Comparison of ENCODE assay signal across 17 mouse cellular contexts in genomic region chrX:139026532-139027097, GRCm38 (mm10). TPM values are rescaled to one million over a fixed set of nuclear protein-coding genes. Genes with fewer than 3 reads are reported as not detected.
"Had no signal": no experiment of that assay in that cellular context is flagged by ENCODE, and none has a peak within 500 bp of the region (broad histone marks: within the 10 kb centered on the region; RNA-seq: fewer than 3 reads in every experiment).

No protein-coding gene starts in this region.

- H3K4me1 ChIP-seq: limb, embryonic 15.5 days; liver, embryonic 13.5 days; midbrain, embryonic 13.5 days; neural tube, embryonic 15.5 days had no signal

- DNase-seq: kidney, adult 11 months; kidney, postnatal 14 days; left cerebral cortex, postnatal 4 days; liver, embryonic 13.5 days; liver, postnatal 0 days; right cerebral cortex, adult 18-20 months; thymus, adult 18-20 months; thymus, postnatal 14 days had no signal

- H3K36me3 ChIP-seq: limb, embryonic 15.5 days; liver, embryonic 13.5 days; midbrain, embryonic 13.5 days; neural tube, embryonic 15.5 days had no signal

- H3K27me3 ChIP-seq: limb, embryonic 15.5 days; liver, embryonic 13.5 days; neural tube, embryonic 15.5 days had no signal

- H3K27ac ChIP-seq: limb, embryonic 15.5 days; liver, embryonic 13.5 days; midbrain, embryonic 13.5 days; neural tube, embryonic 15.5 days; stomach, postnatal 0 days had no signal

- H3K9me3 ChIP-seq: limb, embryonic 15.5 days; liver, embryonic 13.5 days; midbrain, embryonic 13.5 days; neural tube, embryonic 15.5 days had no signal

- H3K9ac ChIP-seq: limb, embryonic 15.5 days; liver, embryonic 13.5 days; liver, postnatal 0 days; midbrain, embryonic 13.5 days; neural tube, embryonic 15.5 days had no signal

- ATAC-seq: liver, postnatal 0 days; midbrain, embryonic 13.5 days had no signal

- H3K4me2 ChIP-seq: limb, embryonic 15.5 days; liver, embryonic 13.5 days; midbrain, embryonic 13.5 days; neural tube, embryonic 15.5 days had no signal

- H3K4me3 ChIP-seq: limb, embryonic 15.5 days; liver, embryonic 13.5 days; midbrain, embryonic 13.5 days; neural tube, embryonic 15.5 days had no signal

RNA-seq across cellular contexts. Expression of gene Serpina7, which starts 58.4 kb away (rescaled TPM):
- polyA plus RNA-seq: intestine, embryonic 14.5 days; kidney, embryonic 14.5 days; large intestine, adult 2 months; midbrain, embryonic 13.5 days; midbrain, postnatal 0 days; neural tube, embryonic 15.5 days had no signal

RNA-seq across cellular contexts. Expression of gene 4930513O06Rik, which starts 59.4 kb away (rescaled TPM):
- polyA plus RNA-seq: intestine, embryonic 14.5 days; kidney, embryonic 14.5 days; large intestine, adult 2 months; limb, embryonic 15.5 days; liver, embryonic 13.5 days; midbrain, embryonic 13.5 days; midbrain, postnatal 0 days; neural tube, embryonic 11.5 days; neural tube, embryonic 15.5 days; stomach, postnatal 0 days had no signal
